Mouse (Mus musculus) heart, postnatal 0 days (tissue): ENCODE measurements at regions not wholly inside any gene's neighbourhood (a gene's known extent, or its start where the extent isn't known, plus 50 kb on each side); places are given as distances from the start of the nearest gene placed in this dataset.

Source experiments
- CTCF ChIP-seq: IDR thresholded peaks from 2 replicates; pipeline ENCODE4 v1.5.1; 2016; ENCODE audit warnings: antibody characterized with exemption, control low read depth, low read depth
- EP300 ChIP-seq: IDR thresholded peaks from 2 replicates; pipeline ENCODE4 v1.6.1; 2016; ENCODE audit warnings: antibody characterized with exemption, low read depth

DNA sequence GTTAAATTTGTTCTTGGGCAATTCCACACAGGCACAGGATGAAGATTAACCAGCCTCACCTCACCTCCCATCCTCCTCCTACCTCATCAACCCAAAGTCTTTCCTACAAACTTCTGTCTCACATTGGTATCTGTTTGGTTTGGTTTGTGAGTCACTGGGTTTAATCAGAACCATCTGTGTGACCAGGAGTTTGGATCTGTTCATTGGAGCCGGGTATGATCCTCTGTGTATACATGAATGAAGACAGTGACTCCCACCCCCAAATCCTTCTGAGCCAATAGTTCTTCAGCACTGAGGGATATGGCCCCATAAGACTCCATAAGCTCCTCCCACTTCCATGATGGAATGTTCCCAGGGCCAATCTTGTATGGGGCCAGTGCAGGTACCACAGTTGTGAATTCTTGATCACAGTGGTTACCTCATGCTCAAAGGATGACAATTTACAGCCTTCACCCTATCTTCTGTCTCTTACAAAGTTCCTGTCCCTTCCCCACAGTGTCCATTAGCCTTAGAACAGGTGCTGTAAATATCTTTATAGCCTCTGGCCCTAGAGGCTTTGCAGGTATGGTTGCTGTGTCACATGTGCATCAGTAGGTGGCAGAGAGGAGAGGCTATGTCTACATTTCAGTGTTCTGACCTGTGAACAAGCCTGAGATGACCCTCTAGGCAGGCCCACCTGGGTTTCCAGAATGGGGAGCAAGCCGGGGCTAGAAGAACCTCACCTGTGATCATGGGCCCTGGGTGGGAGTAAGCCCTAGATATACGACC is 192.5 kb downstream of the Xxylt1 start:
- TF ChIP-seq CTCF (no peak), EP300 (no peak)
